Mouse (Mus musculus): ENCODE results near the gene Mageh1. TPM values are rescaled to one million over a fixed set of nuclear protein-coding genes. Genes with fewer than 3 reads are reported as not detected.

Gene Mageh1
- polyA plus RNA-seq, 1 experiment from 2014 or later = 51.9 TPM

Other genes starting within 250 kb of the Mageh1 start
- 0.95 and 1.2 TPM in 2 replicates for gene Usp51, start 31.1 kb downstream of the Mageh1 start, polyA plus RNA-seq (2015; fragmentation: Nextera tagmentation; extraction: Ambion mirVana)
- not detected in 2 replicates for gene Foxr2, start 81.2 kb upstream of the Mageh1 start, polyA plus RNA-seq (2015; fragmentation: Nextera tagmentation; extraction: Ambion mirVana)
- gene Rragb, start 102.4 kb upstream of the Mageh1 start, polyA plus RNA-seq (2015; fragmentation: Nextera tagmentation; extraction: Ambion mirVana) = 2.2 and 2.8 TPM in 2 replicates
- 0.56 and 0.64 TPM in 2 replicates for gene Klf8, start 199.9 kb upstream of the Mageh1 start, polyA plus RNA-seq (2015; fragmentation: Nextera tagmentation; extraction: Ambion mirVana)